Mouse (Mus musculus) CH12.LX (cell line): ENCODE data around the gene Ppm1l.

Experiments used
- BHLHE40 ChIP-seq: IDR thresholded peaks from 2 replicates; pipeline ENCODE4 v1.6.1; 2011; ENCODE audit warnings: mild to moderate bottlenecking, low read depth, low read length, improper control_type of control experiment
- EP300 ChIP-seq: IDR thresholded peaks from 2 replicates; pipeline ENCODE4 v1.6.1; 2011; ENCODE audit warnings: low read length, improper control_type of control experiment
- MAFK ChIP-seq: IDR thresholded peaks from 2 replicates; pipeline ENCODE4 v1.6.1; 2011; ENCODE audit warnings: low read length, improper control_type of control experiment; ENCODE audit not compliant: insufficient replicate concordance
- MAX ChIP-seq: IDR thresholded peaks from 2 replicates; pipeline ENCODE4 v1.6.1; 2011; ENCODE audit warnings: low read length, improper control_type of control experiment
- POLR2A ChIP-seq: IDR thresholded peaks from 2 replicates; pipeline ENCODE4 v1.6.1; 2011; ENCODE audit warnings: low read depth, mild to moderate bottlenecking, improper control_type of control experiment, low read length

DNA sequence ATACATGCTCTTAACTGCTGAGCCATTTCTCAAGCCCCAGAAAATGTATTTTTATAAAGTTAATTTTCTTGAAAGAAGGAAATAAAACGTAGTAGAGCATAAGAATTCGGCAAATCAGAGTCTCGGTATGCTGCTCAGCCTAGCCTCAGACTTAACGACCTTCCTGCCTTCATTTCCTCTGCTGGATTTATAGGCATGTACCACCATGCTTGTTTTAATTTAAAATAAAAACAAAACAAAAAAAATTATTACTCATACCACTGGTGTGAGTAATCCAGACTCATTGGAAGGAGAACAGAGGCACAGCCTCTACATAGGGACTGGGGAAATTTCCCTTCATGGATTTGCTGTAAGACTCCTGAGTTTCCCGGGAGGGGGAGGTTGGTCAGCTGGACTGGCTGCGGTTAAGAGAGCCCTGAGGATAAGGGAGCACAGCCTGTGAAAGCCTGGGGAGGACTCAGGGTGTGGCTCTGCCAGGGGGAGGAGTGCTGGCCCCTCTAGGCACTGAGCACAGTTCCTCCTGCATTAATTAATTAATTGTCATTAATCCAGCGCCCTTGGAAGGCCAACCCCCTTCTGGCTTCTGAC lies 39.5 kb downstream of the Ppm1l start:
- no peak for TF ChIP-seq MAFK
- no peak for TF ChIP-seq MAX
- no peak for TF ChIP-seq EP300
- no peak for TF ChIP-seq POLR2A
- no peak for TF ChIP-seq BHLHE40
